Mouse (Mus musculus): ENCODE data around the gene Tubb5. TPM values are rescaled to one million over a fixed set of nuclear protein-coding genes. Genes with fewer than 3 reads are reported as not detected.

The Tubb5 gene
- polyA plus RNA-seq, 1 experiment from 2014 or later = 1,626 TPM

GRCm38 (mm10) chr17:35813653-35814052, 24.5 kb downstream of the Tubb5 start:
- Histone ChIP-seq H3K9ac (replicated peaks; ENCODE audit: low read depth, low read length) (no peak overlapping the region), H3K27me3 (ENCODE audit: control insufficient read depth, insufficient read depth, low read length) (no peaks in the 10 kb centered on the region), H3K36me3 (ENCODE audit: control insufficient read depth, insufficient read depth, low read length) (no peaks in the 10 kb centered on the region), H3K4me1 (ENCODE audit: control insufficient read depth, insufficient read depth, low read length) (no peaks in the 10 kb centered on the region), H3K9me3 (ENCODE audit: control insufficient read depth, low read length) (no peaks in the 10 kb centered on the region), H3K4me3 (ENCODE audit: low read depth, low read length) (no peak overlapping the region), H3K27ac (ENCODE audit: low read depth, low read length) (no peak overlapping the region; the same call in 1 of the 2 replicates), H3K4me2 (ENCODE audit: low read depth, low read length) (no peak overlapping the region)
- ATAC-seq (ENCODE audit: low read depth) = 0 out of 2 replicates have a peak, but pooled peaks have one; percentile 17
- 87% methylated on average over 7 of the region's 7 CpGs for WGBS

GRCm38 (mm10) chr17:35813245-35813647, 24.9 kb downstream of the Tubb5 start:
- H3K4me2 ChIP-seq (ENCODE audit: low read depth, low read length) = no peak overlapping the region
- ATAC-seq (ENCODE audit: low read depth) = peak; percentile 61
- no peaks in the 10 kb centered on the region for H3K4me1 ChIP-seq (ENCODE audit: control insufficient read depth, insufficient read depth, low read length)
- H3K27ac ChIP-seq (ENCODE audit: low read depth, low read length) = no peak overlapping the region; the same call in none of the 2 replicates
- H3K4me3 ChIP-seq (ENCODE audit: low read depth, low read length) = no peak overlapping the region
- H3K36me3 ChIP-seq (ENCODE audit: control insufficient read depth, insufficient read depth, low read length) = no peaks in the 10 kb centered on the region
- 54% methylated on average over 7 of the region's 7 CpGs for WGBS
- no peaks in the 10 kb centered on the region for H3K9me3 ChIP-seq (ENCODE audit: control insufficient read depth, low read length)
- H3K27me3 ChIP-seq (ENCODE audit: control insufficient read depth, insufficient read depth, low read length) = no peaks in the 10 kb centered on the region
- no peak overlapping the region for H3K9ac ChIP-seq (replicated peaks; ENCODE audit: low read depth, low read length)

DNA sequence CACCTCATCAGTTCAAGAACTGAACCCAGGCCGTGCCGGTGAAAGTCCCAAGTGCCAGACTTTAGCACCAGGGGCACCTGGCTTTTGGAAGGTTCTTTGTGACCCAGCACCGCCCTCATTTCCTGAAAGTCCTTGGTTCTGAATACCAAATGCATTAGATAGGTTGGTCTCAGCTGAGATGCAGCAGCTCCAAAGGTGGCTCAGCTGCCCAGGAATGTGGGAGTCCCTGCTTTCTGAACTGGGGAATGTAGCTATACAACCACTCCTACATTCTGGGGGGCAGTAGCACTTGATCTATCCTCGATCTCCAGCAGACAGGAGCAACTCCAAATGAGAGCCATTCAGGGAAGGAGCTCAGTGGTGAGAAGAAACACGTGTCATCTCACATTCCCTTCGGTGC, 25.4 kb downstream of the Tubb5 start:
- H3K36me3 ChIP-seq (ENCODE audit: control insufficient read depth, insufficient read depth, low read length) = no peaks in the 10 kb centered on the region
- no peak overlapping the region for H3K4me3 ChIP-seq (ENCODE audit: low read depth, low read length)
- no peak overlapping the region for H3K9ac ChIP-seq (replicated peaks; ENCODE audit: low read depth, low read length)
- H3K27me3 ChIP-seq (ENCODE audit: control insufficient read depth, insufficient read depth, low read length) = no peaks in the 10 kb centered on the region
- H3K4me1 ChIP-seq (ENCODE audit: control insufficient read depth, insufficient read depth, low read length) = no peaks in the 10 kb centered on the region
- no peak for ATAC-seq (ENCODE audit: low read depth)
- 81% methylated on average over 6 of the region's 6 CpGs for WGBS
- H3K9me3 ChIP-seq (ENCODE audit: control insufficient read depth, low read length) = no peaks in the 10 kb centered on the region
- peak overlapping the region; percentile 4; the same call in 1 of the 2 replicates for H3K27ac ChIP-seq (ENCODE audit: low read depth, low read length)
- H3K4me2 ChIP-seq (ENCODE audit: low read depth, low read length) = no peak overlapping the region

DNA sequence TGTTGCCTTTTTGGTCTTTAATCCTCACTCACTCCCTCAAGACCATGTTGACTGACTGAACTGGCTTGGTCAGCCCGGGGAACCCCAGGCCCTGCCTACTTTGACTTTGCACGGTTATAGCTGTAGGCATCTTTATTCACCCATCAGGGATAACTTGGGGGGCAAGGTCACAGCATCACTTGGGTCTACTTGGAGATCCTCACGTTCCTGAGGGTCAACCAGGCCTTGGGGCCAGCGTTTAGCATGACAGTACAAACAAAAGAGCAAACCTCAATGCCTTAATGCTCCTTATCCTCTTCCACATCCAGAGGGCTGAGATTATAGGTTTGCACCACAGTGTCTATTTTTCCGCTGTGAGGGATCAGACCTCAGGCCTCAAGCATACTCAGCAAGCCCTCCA, 25.8 kb downstream of the Tubb5 start:
- Histone ChIP-seq H3K9me3 (ENCODE audit: control insufficient read depth, low read length) (no peaks in the 10 kb centered on the region), H3K4me2 (ENCODE audit: low read depth, low read length) (no peak overlapping the region), H3K36me3 (ENCODE audit: control insufficient read depth, insufficient read depth, low read length) (no peaks in the 10 kb centered on the region), H3K9ac (replicated peaks; ENCODE audit: low read depth, low read length) (no peak overlapping the region), H3K27ac (ENCODE audit: low read depth, low read length) (0 out of 2 replicates have a peak overlapping the region, but pooled peaks have one; percentile 4), H3K4me1 (ENCODE audit: control insufficient read depth, insufficient read depth, low read length) (no peaks in the 10 kb centered on the region), H3K27me3 (ENCODE audit: control insufficient read depth, insufficient read depth, low read length) (no peaks in the 10 kb centered on the region), H3K4me3 (ENCODE audit: low read depth, low read length) (no peak overlapping the region)
- no peak for ATAC-seq (ENCODE audit: low read depth)
- WGBS = 87% methylated on average over 5 of the region's 5 CpGs

DNA sequence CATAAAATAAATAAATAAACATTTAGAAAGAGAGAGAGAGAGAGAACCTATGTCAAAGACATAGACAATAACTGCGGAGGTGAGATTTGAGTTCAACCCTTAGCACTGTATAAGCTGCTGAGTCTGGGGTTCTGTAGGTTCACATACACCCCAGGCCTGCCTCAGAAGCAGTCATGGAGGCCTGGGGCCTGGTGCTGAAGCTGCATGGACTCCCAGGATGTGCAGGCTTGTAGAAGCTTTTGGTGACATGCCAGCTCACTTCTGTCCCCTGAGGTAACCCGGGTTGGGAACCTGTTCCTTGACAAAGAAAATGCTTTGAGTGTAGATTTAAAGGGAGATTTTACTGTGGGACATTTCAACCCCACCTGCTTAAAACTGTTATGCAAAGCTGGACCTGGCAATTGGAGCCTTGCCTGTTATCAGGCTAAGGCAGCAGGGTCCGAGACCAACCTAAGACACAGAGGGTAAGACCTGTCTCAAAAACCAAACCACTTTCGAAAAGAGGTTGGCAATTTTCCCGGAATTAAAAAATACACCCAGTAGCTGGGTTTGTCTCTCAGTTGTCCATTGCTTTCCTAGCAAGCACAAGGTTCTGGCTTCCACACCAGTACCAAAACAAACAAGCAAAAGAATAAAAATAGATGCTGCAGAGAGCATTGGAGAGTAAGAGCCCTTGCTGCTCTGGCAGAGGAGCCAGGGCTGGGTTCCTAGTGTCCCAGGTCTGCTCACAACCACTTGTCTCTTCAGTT, 27.0 kb downstream of the Tubb5 start:
- Histone ChIP-seq H3K9ac (replicated peaks; ENCODE audit: low read depth, low read length) (no peak overlapping the region), H3K27ac (ENCODE audit: low read depth, low read length) (no peak overlapping the region), H3K36me3 (ENCODE audit: control insufficient read depth, insufficient read depth, low read length) (no peaks in the 10 kb centered on the region), H3K4me2 (ENCODE audit: low read depth, low read length) (no peak overlapping the region), H3K4me3 (ENCODE audit: low read depth, low read length) (no peak overlapping the region), H3K27me3 (ENCODE audit: control insufficient read depth, insufficient read depth, low read length) (no peaks in the 10 kb centered on the region), H3K9me3 (ENCODE audit: control insufficient read depth, low read length) (no peaks in the 10 kb centered on the region), H3K4me1 (ENCODE audit: control insufficient read depth, insufficient read depth, low read length) (no peaks in the 10 kb centered on the region)
- ATAC-seq (ENCODE audit: low read depth) = no peak
- WGBS = 89% methylated on average over 5 of the region's 5 CpGs

DNA sequence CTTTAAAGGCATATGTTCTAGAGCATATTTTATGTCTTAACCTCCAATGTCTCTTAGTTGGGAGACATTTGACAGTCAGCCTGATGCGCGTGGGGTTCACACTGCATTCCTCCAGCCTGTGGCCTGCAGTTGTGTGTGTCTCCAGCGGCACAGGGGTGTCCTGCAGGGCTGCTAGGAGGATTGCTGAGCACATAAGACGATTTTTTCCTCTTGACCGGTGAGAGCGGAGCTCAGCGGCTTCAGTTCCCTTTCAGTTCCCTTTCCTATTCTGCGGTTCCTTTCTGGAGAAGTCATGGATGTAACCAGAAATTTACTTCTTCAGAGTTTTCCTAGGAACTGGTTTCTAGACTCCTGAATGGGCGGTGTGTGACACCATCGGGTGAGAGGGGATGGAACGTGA, 28.7 kb downstream of the Tubb5 start:
- Histone ChIP-seq H3K9ac (replicated peaks; ENCODE audit: low read depth, low read length) (no peak overlapping the region), H3K9me3 (ENCODE audit: control insufficient read depth, low read length) (no peaks in the 10 kb centered on the region), H3K27ac (ENCODE audit: low read depth, low read length) (no peak overlapping the region), H3K27me3 (ENCODE audit: control insufficient read depth, insufficient read depth, low read length) (no peaks in the 10 kb centered on the region), H3K36me3 (ENCODE audit: control insufficient read depth, insufficient read depth, low read length) (no peaks in the 10 kb centered on the region), H3K4me1 (ENCODE audit: control insufficient read depth, insufficient read depth, low read length) (no peaks in the 10 kb centered on the region), H3K4me2 (ENCODE audit: low read depth, low read length) (no peak overlapping the region), H3K4me3 (ENCODE audit: low read depth, low read length) (no peak overlapping the region)
- ATAC-seq (ENCODE audit: low read depth) = no peak
- WGBS = 90% methylated on average over 11 of the region's 11 CpGs

- H3K4me1 ChIP-seq (ENCODE audit: control insufficient read depth, insufficient read depth, low read length) = no peaks in the 10 kb centered on the region
- no peaks in the 10 kb centered on the region for H3K36me3 ChIP-seq (ENCODE audit: control insufficient read depth, insufficient read depth, low read length)
- no peak overlapping the region for H3K9ac ChIP-seq (replicated peaks; ENCODE audit: low read depth, low read length)
- H3K27ac ChIP-seq (ENCODE audit: low read depth, low read length) = no peak overlapping the region
- H3K4me2 ChIP-seq (ENCODE audit: low read depth, low read length) = no peak overlapping the region
- 79% methylated on average over 9 of the region's 9 CpGs for WGBS
- ATAC-seq (ENCODE audit: low read depth) = no peak
- no peak overlapping the region for H3K4me3 ChIP-seq (ENCODE audit: low read depth, low read length)
- no peaks in the 10 kb centered on the region for H3K9me3 ChIP-seq (ENCODE audit: control insufficient read depth, low read length)
- no peaks in the 10 kb centered on the region for H3K27me3 ChIP-seq (ENCODE audit: control insufficient read depth, insufficient read depth, low read length)
These were observed 30.0 kb downstream of the Tubb5 start for GRCm38 (mm10) chr17:35808073-35808472.

DNA sequence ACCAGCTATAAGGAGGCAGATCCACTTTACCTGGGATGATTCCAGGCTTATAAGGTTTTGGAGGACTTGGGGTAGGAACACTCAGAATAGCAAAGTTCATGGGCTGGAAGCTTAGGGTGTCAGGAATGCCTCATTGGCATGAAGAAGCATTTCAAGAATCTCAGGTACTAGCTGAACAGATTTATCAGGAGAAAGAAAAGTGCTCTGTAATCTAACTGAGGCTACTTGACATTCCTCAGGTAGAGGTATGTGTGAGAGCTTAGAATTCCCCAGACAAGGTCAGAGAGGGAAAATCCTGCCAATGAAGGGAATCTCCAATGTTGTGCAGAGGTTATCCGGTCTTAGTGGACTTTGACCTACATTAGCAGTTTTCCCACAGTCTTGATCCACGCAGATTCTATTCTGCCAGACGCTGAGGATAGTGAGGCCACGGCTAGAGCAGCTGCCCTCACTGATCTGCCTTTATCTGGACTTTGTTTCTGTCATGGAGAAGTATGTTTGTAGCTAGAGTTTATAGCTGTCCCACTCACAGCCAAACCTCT, 34.2 kb downstream of the Tubb5 start:
- no peak overlapping the region for H3K4me2 ChIP-seq (ENCODE audit: low read depth, low read length)
- no peaks in the 10 kb centered on the region for H3K4me1 ChIP-seq (ENCODE audit: control insufficient read depth, insufficient read depth, low read length)
- no peaks in the 10 kb centered on the region for H3K9me3 ChIP-seq (ENCODE audit: control insufficient read depth, low read length)
- no peak overlapping the region for H3K27ac ChIP-seq (ENCODE audit: low read depth, low read length)
- no peak for ATAC-seq (ENCODE audit: low read depth)
- no peak overlapping the region for H3K4me3 ChIP-seq (ENCODE audit: low read depth, low read length)
- WGBS = 91% methylated on average over 4 of the region's 4 CpGs
- H3K9ac ChIP-seq (replicated peaks; ENCODE audit: low read depth, low read length) = no peak overlapping the region
- H3K27me3 ChIP-seq (ENCODE audit: control insufficient read depth, insufficient read depth, low read length) = no peaks in the 10 kb centered on the region
- no peaks in the 10 kb centered on the region for H3K36me3 ChIP-seq (ENCODE audit: control insufficient read depth, insufficient read depth, low read length)

- ATAC-seq (ENCODE audit: low read depth) = no peak
- Histone ChIP-seq H3K27ac (ENCODE audit: low read depth, low read length) (no peak overlapping the region), H3K4me2 (ENCODE audit: low read depth, low read length) (no peak overlapping the region), H3K4me3 (ENCODE audit: low read depth, low read length) (no peak overlapping the region), H3K36me3 (ENCODE audit: control insufficient read depth, insufficient read depth, low read length) (no peaks in the 10 kb centered on the region), H3K9ac (replicated peaks; ENCODE audit: low read depth, low read length) (no peak overlapping the region), H3K9me3 (ENCODE audit: control insufficient read depth, low read length) (no peaks in the 10 kb centered on the region), H3K27me3 (ENCODE audit: control insufficient read depth, insufficient read depth, low read length) (no peaks in the 10 kb centered on the region), H3K4me1 (ENCODE audit: control insufficient read depth, insufficient read depth, low read length) (no peaks in the 10 kb centered on the region)
- WGBS = 63% methylated on average over 6 of the region's 6 CpGs
These were observed 35.1 kb downstream of the Tubb5 start for GRCm38 (mm10) chr17:35803020-35803419.

All from neural tube, embryonic 14.5 days (tissue).